Mouse (Mus musculus) gonadal fat pad, adult 2 months (tissue): ENCODE results near the gene Lcorl. TPM values are rescaled to one million over a fixed set of nuclear protein-coding genes. Genes with fewer than 3 reads are reported as not detected.
"Not testable (repeated sequence)": the region's sequence is repeated elsewhere in the genome, so short reads cannot be mapped to it uniquely, and the experiment has no call there.

Experiments used
- DNase-seq: peaks from one replicate; pipeline ENCODE4 v3.0.0-alpha.2; 2012; ENCODE audit warnings: low read depth
- polyA plus RNA-seq: library from polyadenylated mRNA; depleted of rRNA; stranded (reverse); fragments of >200 nt; gene quantifications from 2 replicates; pipeline ENCODE4 v1.2.3, GENCODE M21; 2012; rRNA removed

Lcorl gene
- polyA plus RNA-seq, 1 experiment: 1.2 TPM

DNA sequence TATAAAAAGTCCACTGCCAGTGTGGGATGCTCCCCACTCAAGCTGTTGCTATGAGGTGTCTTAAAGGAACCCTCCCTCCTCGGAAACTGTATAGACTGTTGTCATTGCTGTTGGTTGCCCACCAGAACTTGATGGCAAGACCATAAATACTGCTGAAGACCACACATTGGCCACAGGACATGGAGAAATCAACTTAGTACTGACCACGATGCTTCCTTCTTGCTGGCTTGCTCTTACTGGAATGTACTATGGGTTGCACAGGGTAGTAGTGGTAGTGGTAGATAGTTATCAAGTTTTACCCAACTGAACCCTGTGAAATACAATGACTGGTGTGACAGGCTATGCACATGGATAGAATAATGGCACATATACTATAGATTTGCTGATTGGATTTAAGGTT is 150.6 kb downstream of the Lcorl start:
- no peak for DNase-seq

DNA sequence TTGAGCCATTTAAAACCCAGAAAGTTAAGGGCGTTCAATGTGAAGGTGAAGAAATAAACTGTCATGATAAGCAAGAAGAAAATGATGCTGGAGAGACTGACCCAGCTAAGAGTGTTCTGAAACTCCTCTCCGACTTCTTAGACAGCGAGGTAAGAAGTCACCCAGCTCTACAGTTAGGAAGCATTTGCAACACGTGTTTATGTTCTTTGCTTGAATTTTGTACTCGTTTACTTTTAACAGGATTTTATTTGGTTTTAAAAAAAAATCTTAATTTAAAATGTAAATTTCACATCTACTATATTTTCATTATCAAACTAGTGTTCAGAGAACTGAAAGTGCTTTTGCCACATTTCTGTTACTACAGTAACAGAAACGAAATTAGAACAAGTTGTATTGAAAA is 165.7 kb downstream of the Lcorl start:
- DNase-seq: no peak

DNA sequence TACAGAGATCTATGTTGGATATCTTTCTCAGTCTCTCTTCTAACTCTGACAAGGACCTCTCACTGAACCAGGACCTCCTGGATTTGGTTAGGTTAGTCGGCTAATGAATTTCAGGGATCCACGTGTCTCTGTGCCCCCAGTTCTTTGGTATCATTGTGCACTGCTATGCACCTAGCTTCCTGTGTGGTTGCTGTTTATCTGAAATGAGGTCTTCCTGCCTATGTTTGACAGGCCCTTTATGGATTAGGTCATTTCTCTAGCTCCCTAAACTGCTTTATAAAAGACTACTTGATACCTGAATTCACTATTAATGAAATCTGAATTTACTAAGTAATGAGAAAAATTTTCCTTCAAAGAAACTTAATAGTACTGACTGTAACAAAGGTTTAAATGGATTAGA is 166.6 kb downstream of the Lcorl start:
- no peak for DNase-seq

DNA sequence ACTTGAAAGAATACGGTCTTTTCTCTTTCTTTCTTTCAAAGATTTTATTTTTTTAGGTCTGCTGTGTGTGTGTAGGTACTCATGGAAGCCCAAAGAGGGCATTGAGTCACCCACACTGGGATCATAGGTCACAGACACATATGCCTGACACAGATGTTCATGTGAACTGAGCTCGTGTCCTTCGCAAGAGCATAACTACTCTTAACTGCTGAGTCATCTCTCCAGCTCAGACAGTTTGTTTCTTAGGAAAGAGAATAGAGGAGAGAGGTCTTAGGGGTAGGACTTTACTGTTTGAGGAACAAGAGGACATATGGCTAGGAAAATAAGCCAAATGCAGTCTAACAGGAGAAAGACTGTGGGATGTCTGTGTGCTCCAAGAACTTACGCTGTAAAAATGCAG is 168.3 kb downstream of the Lcorl start:
- no peak for DNase-seq

DNA sequence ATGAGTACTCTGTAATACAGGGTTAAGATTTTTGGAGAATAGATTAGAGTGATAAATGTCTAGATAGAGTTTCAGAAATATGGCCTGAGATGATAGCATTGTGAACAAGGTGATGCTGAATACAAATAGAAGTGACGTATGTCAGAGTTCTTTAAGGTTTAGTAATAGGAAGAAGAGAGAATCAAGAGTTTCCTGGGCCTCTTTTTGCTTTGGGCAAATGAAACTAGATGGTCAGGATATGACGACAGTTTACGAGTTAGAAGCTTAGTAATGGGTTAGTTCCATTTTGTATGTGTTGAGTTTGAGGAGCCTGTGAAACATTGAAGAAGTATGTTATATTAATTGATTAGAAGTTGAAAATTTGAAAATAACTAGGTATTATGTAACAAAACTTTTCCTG is 171.2 kb downstream of the Lcorl start:
- no peak for DNase-seq

DNA sequence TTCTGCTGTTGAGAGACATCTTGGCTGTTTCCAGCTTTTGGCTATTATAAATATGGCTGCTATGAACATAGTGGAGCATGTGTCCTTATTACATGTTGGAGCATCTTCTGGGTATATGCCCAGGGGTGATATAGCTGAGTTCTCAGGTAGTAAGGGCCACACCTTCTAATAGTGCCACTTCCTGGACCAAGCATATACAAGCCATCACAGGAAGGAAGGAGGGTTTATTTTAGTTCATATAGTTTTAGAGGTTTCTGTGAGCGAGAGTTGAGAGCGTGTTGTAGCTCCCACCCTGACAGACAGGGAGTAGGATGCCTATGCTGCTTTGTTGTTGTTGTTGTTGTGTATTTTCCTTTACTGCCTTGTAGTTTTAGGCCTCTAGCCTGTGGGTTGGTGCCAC is 172.2 kb downstream of the Lcorl start:
- DNase-seq: no peak

DNA sequence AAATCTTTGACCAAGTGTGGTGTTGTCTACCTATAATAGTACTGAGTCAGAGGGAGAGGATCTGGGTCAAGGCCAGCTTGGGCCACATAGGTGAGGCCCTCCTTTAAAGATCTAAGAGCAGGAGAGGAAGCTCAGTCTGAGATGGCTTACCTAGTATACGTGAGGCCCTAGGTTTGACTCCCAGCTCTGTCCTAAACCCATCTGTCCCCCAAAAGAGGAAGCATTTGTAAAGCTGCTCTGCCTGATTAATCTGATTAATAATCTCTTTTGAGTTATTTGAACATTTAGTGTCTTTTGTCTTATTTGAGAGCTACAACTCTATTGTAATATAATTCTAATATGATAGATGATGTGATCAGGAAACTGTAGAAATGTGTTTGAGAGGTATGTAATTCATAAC is 174.0 kb downstream of the Lcorl start:
- no peak for DNase-seq

DNA sequence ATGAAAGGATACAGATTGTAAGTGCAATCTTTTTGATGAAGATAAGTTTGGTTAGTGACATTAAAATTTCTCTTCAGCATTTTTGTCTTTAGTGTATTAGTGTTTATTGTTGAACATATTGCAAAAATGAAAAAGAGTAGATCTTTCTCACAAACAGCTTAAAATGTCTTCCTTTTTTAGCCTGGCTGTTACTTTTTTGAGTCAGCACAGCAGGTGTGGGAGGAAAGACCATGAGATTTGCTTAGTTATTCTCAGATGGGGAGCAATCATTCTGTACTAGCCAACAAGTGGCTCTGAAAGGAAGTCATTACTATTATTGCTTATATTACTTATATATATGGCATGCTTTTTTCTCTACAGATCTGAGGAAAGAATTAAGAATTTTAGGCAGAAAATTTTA is 177.5 kb downstream of the Lcorl start:
- no peak for DNase-seq

DNA sequence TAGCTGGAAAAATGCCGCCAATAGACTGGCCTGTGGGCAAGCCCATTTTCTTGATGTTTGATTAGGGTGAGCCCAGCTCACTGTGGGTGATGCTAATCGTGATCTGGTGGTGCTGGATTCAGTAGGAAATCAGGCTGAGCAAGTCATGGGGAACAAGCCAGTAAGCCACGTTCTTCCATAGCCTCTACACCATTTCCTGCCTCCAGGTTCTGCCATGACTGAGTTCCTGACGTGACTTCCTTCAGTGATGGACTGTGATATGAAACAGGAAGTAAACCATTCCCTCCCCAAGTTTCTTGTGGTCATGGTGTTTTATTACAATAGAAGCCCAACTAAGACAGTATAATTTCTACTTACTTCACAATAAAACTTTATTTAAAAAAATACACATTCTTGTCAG is 179.8 kb downstream of the Lcorl start:
- DNase-seq: no peak

DNA sequence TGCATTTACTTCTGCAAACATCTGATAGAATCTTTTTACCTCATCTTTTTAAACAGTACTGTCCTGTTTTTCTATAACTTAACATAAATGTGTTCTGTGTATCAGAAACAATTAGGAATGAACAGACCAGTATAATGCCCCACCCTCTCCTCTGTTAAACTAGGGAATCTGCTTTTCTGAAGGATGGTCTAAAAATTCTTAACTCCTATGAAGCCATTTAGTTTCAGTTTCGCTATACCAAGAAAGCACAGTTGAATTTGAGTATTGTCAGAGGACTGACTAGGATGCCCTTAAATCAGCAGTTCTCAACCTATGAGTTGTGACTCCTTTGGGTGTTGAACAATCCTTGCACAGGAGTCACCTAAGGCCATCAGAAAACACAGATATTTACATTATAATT is 182.4 kb downstream of the Lcorl start:
- no peak for DNase-seq

DNA sequence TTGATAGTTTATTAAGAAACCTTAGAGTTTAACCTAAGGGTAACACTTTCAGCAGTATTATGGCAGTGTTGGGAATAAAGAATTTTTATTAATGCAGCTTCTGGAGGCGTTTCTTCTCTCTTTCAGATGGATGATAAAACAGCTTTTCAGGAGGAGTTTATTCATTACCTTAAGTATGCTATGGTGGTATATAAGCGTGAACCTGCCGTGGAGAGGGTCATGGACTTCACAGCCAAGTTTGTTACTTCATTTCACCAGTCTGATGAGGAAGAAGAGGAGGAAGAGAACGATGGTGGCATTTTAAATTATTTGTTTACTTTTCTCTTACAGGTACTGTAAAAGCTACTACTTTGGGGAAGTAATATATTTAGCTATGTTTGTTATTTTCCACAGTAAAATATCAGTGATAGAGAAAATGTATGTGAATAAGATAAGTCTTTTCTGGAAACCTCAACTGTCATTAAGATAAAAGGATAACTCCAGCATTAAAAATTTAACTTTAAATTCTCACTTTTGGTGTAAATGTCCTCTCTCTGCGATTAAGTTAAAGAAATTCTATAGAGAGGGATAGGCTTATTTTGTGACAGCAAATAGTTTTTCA is 186.4 kb downstream of the Lcorl start:
- DNase-seq: no peak

DNA sequence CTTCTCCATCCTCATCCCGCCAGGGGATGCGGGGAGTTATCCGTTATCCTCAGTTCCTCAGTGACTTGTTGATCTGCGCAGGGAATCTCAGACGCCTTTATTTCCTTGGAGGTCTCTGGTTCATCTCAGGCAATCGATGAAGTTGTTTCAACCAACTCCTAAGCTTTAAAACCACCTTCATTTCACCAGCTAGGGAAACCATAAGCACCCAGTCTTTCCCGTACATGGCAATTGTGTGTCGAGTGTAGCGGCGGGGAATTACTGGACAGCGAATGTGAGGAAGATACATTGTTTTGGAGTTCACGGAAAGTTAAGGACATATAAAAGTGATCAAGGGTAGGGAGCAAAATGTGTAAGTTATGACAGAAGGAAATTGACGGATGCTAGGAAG is 187.1 kb downstream of the Lcorl start:
- no peak for DNase-seq

DNA sequence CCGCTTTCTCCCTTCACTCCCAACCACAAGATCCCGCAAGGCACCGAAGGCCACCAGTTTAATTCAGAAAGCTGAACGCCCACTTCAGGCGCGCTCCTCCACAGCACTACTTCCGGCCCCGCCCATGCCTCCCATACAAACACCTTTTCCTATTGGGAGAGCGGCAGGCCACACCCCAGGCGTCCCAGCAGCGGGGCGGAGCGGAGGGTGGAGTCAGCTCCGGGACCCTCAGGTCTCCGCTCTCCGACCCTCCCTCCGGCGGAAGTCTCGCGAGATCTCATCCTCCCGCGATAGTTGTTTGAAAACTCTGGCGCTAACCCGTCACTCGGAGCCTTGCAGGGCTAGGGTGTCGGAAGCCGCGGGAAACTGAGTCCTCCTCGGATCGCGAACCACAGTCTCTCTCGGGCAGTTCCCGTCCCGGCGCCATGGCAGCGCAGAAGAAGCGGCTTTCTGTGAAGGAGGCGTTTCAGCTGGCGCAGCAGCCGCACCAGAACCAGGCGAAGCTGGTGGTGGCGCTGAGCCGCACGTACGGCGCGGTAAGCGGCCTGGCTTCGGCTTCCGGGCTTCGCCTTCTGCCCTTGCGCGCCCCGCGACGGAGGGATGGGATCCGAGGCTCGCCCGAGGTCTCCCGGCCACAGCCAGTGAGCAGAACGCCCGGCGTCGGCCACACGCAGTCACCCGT is 187.7 kb downstream of the Lcorl start, which contains the start of gene Ncapg:
Gene Ncapg (plus strand): TSS at position 322 of the 682 bp plus-strand sequence.
- DNase-seq: peak; percentile 65

DNA sequence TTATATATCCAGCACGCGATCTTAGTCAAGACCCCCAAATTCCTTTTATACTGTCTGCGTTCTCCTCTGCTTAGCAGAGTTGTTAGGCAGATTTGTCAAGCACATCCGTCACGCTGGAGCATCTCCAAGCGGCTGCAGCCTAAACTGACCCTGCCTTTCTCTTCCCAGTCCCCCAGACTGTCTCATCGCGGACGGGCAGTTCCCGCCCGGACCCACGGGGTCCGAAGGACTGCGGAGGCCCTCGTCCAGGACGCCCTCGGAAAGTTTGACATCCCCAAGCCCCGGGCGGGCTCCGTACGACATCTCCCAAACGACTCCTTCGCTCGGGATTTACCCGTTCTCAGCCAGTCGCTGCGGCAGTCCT is 188.2 kb downstream of the Lcorl start:
- DNase-seq: no peak

DNA sequence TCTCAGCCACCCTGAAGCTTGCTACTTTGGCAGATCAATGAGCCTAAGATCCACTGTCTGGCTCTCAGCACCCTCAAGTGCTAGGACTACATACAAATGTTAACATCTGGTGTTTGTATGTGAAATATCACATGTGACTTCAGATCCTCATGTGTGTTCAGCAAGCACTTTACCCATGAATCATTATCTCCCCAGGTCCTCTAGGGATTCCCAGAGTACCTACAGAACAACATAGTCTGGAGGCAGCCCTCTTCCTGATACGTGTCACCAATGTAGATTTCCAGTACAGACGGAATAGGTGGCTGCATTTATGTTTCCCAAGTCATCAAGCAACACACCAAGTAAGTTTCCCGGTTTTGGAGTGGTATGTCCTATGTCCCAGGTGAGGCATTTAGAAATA is 188.6 kb downstream of the Lcorl start:
- no peak for DNase-seq

DNA sequence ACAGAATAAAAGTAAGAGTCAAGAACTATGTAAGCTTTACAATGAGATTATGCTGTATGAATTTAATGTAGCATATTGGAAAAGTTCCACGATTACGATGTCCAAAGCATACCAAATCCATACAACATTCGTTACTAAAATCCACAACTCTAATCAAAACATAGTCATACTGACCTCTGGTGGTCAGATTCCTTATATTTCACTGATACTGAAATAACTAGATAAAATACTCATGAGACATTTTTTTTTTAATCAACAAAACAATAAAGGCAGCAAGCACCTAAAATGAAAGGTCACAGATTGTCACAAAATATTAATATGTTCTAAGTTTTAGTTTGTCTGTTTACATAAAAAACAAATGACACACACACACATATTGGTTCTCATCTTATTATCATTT is 189.1 kb downstream of the Lcorl start:
- peak; percentile 22 for DNase-seq

DNA sequence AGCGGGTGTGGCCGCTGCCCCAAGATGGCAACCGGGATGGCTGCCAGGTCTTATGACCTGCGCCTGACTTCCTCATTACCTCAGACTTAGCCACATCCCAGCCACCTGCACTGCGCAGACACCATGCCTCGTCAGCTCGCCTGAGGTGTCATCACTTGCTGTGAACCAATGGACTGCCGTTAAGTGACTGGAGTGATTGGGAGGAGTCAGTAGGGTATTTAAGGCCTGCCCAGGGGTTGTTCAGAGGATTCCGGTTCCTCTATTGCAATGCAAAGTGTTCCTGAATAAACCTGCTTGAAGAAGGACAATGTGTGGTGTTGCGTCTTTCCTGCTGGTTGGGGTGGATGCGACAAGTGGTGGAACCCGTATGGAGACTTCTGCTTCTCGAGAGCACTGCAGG is 199.0 kb downstream of the Lcorl start:
- not testable (repeated sequence) for DNase-seq

DNA sequence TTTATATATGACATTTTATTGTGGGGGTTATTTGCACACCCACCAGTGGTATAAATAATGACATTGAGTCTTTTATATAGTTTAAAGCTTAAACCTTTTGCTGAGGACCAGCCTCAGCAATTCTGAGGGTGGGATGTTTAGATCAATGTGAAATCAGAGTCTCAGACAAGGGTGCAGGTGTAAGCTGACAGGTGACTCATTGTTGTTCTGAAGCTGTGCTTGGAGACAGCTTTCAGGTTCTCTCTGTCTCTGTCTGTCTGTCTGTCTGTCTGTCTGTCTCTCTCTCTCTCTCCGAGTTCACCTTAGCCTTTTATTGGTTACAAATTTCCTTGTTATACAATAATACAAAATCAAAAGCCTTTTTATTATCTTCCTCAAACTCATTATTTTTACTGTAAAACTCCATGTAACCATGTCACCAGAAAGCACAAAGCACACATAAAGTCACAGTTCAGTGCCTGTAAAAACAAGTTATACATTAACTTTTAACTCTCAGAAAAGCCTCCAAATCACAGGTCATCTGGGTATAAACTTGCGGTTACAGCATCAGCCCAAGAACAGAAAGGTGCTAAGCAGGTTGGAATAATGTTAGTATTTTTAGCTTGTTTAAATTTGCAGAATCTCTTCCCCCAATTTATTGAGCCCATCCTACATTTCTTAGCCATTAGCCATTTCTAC is 206.2 kb downstream of the Lcorl start:
- DNase-seq: no peak

Other genes with a start within 250 kb of the Lcorl start
- gene Fam184b, start 218.0 kb downstream of the Lcorl start, polyA plus RNA-seq: 2.0 and 3.3 TPM in 2 replicates
- 0.28 and 0.29 TPM in 2 replicates for gene Ncapg, start 187.7 kb downstream of the Lcorl start, polyA plus RNA-seq